Mouse (Mus musculus): ENCODE data around the gene Zfp511. TPM values are rescaled to one million over a fixed set of nuclear protein-coding genes. Genes with fewer than 3 reads are reported as not detected.

The Zfp511 gene
- total RNA-seq, 1 experiment, result 27.1 TPM

DNA sequence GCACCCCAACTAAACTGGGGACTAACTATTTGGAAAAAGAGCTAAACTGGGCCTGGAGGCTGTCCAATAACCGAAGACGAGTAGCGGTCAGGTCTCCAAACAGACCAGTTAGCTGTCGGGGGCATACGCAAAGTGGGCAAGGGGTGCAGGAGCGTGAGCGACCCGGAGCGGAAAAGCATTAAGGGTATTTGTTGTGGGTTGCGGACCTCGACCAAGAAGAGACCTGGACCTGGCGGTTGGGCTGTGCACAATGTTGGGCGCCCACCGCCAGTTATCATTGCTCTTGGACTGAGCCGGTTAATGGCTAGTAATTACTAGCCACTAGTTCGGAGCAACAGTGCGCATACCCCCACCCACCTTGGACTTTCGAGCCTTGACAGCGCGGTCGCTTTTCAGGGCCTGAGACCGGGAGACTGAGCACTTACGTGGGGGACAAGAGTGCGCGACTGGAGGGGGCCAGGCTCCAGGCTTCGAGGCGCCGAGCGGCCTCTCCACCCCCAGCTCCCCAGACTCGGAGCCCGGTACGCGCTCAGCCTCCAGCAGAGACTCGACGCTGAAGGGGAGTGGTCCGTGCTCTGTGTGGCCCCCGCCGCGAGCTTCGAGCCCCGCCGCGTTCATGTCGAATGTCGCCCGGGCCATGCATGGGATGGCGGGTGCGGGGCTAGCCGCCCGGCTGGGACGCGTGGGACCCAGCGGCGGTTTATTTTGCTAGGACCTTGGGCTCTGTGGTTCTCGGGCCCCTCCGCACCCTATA lies 12.3 kb downstream of the Zfp511 start, which contains the start of gene Msx3:
Msx3 (minus strand) TSS at position 729 of the 754 bp plus-strand sequence.
- Histone ChIP-seq H3K4me1 (ENCODE audit: control insufficient read depth in 2 of 2, insufficient read depth in 2 of 2, low read length in 2 of 2, poor library complexity in 1 of 2) (no peaks in the 10 kb centered on the region), H3K9me3 (ENCODE audit: control insufficient read depth, insufficient read depth, low read depth, low read length) (no peaks in the 10 kb centered on the region), H3K36me3 (ENCODE audit: control insufficient read depth, insufficient read depth, low read length, poor library complexity, severe bottlenecking) (no peaks in the 10 kb centered on the region), H3K9ac (ENCODE audit: insufficient read depth, low read depth, low read length, poor library complexity, severe bottlenecking) (0 out of 2 replicates have a peak within 1 kb of the TSS, but pooled peaks have one; percentile 5), H3K27ac (ENCODE audit: insufficient read depth, low read depth, low read length, poor library complexity, severe bottlenecking) (no peak within 1 kb of the TSS), H3K4me3 (ENCODE audit: insufficient read depth in 1 of 2, low read depth in 1 of 2, low read length in 2 of 2, poor library complexity in 1 of 2, severe bottlenecking in 1 of 2) (peak within 1 kb of the TSS; percentile 54 to 61)
- in situ Hi-C loops (cut with MboI; ENCODE audit: low sequenced_read_pairs in 2 of 2, unreplicated experiment in 2 of 2), result no loop called here
- no peak for DNase-seq (ENCODE audit: low read depth, low spot score)
- no peak for TF ChIP-seq ZC3H11A (IDR thresholded peaks at IDR 0.05; ENCODE audit: borderline replicate concordance, low read depth, low read length)
- TF ChIP-seq MAFK (IDR thresholded peaks at IDR 0.05; ENCODE audit: insufficient read depth, low read depth, low read length), result no peak
- TF ChIP-seq ZNF384 (IDR thresholded peaks at IDR 0.05; ENCODE audit: low read depth, low read length), result no peak
- no peak for TF ChIP-seq CHD2 (IDR thresholded peaks at IDR 0.05; ENCODE audit: low read depth, low read length)
- no peak for TF ChIP-seq HCFC1 (IDR thresholded peaks at IDR 0.05; ENCODE audit: borderline replicate concordance, insufficient read depth, low read length)

GRCm38 (mm10) chr7:140049115-140049689 lies 13.0 kb downstream of the Zfp511 start:
- no peak for DNase-seq (ENCODE audit: low read depth, low spot score)
- in situ Hi-C loops (cut with MboI; ENCODE audit: low sequenced_read_pairs in 2 of 2, unreplicated experiment in 2 of 2), result no loop called here
- H3K9me3 ChIP-seq (ENCODE audit: control insufficient read depth, insufficient read depth, low read depth, low read length), result no peaks in the 10 kb centered on the region
- no peaks in the 10 kb centered on the region for H3K4me1 ChIP-seq (ENCODE audit: control insufficient read depth in 2 of 2, insufficient read depth in 2 of 2, low read length in 2 of 2, poor library complexity in 1 of 2)
- no peak overlapping the region for H3K9ac ChIP-seq (ENCODE audit: insufficient read depth, low read depth, low read length, poor library complexity, severe bottlenecking)
- TF ChIP-seq CHD2 (IDR thresholded peaks at IDR 0.05; ENCODE audit: low read depth, low read length) (no peak), HCFC1 (IDR thresholded peaks at IDR 0.05; ENCODE audit: borderline replicate concordance, insufficient read depth, low read length) (no peak), MAFK (IDR thresholded peaks at IDR 0.05; ENCODE audit: insufficient read depth, low read depth, low read length) (no peak), ZNF384 (IDR thresholded peaks at IDR 0.05; ENCODE audit: low read depth, low read length) (no peak), ZC3H11A (IDR thresholded peaks at IDR 0.05; ENCODE audit: borderline replicate concordance, low read depth, low read length) (no peak)
- no peak overlapping the region for H3K27ac ChIP-seq (ENCODE audit: insufficient read depth, low read depth, low read length, poor library complexity, severe bottlenecking)
- no peaks in the 10 kb centered on the region for H3K36me3 ChIP-seq (ENCODE audit: control insufficient read depth, insufficient read depth, low read length, poor library complexity, severe bottlenecking)
- peak overlapping the region; percentile 54 to 61 for H3K4me3 ChIP-seq (ENCODE audit: insufficient read depth in 1 of 2, low read depth in 1 of 2, low read length in 2 of 2, poor library complexity in 1 of 2, severe bottlenecking in 1 of 2)

DNA sequence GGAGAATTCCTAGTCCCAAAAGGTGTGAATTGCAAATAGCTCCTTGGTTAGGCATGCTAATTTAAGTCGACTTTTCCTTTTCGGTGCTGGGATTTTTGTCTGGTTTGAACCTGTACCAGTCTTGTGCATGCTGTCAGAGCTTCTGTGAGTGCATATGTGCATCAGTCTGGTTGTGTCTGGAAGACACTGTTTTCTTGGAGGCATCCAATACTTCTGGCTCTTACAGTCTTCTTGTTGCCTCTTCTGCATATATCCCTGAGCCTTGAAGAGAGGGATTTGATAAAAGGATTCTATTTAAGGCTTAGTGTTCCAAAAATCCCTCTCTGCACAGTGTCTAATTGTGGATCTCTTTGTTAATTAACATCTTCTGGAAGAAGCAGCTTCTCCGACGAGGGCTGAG lies 17.9 kb downstream of the Zfp511 start:
- DNase-seq (ENCODE audit: low read depth, low spot score), result no peak
- in situ Hi-C loops (cut with MboI; ENCODE audit: low sequenced_read_pairs in 2 of 2, unreplicated experiment in 2 of 2), result no loop called here
- no peak overlapping the region for H3K27ac ChIP-seq (ENCODE audit: insufficient read depth, low read depth, low read length, poor library complexity, severe bottlenecking)
- no peak for TF ChIP-seq CHD2 (IDR thresholded peaks at IDR 0.05; ENCODE audit: low read depth, low read length)
- no peak for TF ChIP-seq ZNF384 (IDR thresholded peaks at IDR 0.05; ENCODE audit: low read depth, low read length)
- TF ChIP-seq HCFC1 (IDR thresholded peaks at IDR 0.05; ENCODE audit: borderline replicate concordance, insufficient read depth, low read length), result no peak
- no peak overlapping the region for H3K4me3 ChIP-seq (ENCODE audit: insufficient read depth in 1 of 2, low read depth in 1 of 2, low read length in 2 of 2, poor library complexity in 1 of 2, severe bottlenecking in 1 of 2)
- no peak overlapping the region for H3K9ac ChIP-seq (ENCODE audit: insufficient read depth, low read depth, low read length, poor library complexity, severe bottlenecking)
- H3K36me3 ChIP-seq (ENCODE audit: control insufficient read depth, insufficient read depth, low read length, poor library complexity, severe bottlenecking), result no peaks in the 10 kb centered on the region
- H3K4me1 ChIP-seq (ENCODE audit: control insufficient read depth in 2 of 2, insufficient read depth in 2 of 2, low read length in 2 of 2, poor library complexity in 1 of 2), result no peaks in the 10 kb centered on the region
- H3K9me3 ChIP-seq (ENCODE audit: control insufficient read depth, insufficient read depth, low read depth, low read length), result no peaks in the 10 kb centered on the region

DNA sequence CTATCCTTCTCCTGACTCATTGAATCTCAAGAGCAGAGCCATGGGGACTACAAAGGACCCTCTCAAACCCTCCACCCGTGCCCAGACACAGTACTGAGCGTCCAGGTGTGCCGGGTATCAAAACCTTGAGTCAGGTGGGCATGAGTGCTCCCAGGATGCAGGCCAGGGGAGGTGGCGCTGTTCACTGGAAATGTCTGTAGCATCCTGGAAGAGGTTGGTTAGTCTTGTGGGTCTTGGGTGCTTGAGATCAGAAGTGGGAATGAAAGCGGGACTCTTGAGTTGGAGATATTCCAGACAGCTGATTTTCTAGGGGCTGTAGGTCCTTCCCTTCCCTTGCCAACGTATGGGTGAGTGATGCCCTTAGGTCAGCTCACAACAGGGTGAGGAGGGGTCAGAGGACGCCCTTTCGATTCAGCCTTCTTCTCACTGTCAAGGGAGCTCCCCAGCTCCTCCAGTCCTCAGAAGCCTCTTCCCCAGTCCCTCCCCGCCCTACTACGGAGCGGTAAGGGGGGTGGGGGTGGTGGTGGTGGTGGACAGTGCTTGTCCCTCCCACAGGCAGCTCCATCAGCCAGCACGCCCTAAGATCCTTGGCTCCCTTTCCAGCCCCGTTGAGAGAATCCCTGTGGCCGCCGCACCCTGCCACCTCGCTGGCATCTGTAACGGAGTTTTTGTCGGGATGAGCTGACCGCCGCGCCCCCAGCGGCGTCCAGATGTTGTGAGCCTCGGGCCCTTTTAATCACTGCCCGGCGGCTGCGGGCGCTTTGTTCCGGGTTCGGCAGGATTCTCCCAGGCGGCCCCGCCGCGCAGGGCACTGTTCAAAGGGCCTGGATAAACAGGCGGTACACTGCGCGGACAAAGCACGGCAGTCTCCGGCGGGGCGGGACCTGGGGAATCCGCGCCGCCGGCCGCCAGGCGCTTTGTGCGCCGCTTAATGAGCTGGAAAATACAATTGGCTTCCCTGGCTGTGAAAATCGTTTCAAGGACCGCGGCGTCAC lies 21.5 kb downstream of the Zfp511 start:
- Histone ChIP-seq H3K27ac (ENCODE audit: insufficient read depth, low read depth, low read length, poor library complexity, severe bottlenecking) (no peak overlapping the region), H3K36me3 (ENCODE audit: control insufficient read depth, insufficient read depth, low read length, poor library complexity, severe bottlenecking) (no peaks in the 10 kb centered on the region), H3K4me3 (ENCODE audit: insufficient read depth in 1 of 2, low read depth in 1 of 2, low read length in 2 of 2, poor library complexity in 1 of 2, severe bottlenecking in 1 of 2) (peak overlapping the region; percentile 43 to 45), H3K9me3 (ENCODE audit: control insufficient read depth, insufficient read depth, low read depth, low read length) (no peaks in the 10 kb centered on the region), H3K4me1 (ENCODE audit: control insufficient read depth in 2 of 2, insufficient read depth in 2 of 2, low read length in 2 of 2, poor library complexity in 1 of 2) (peaks cover 0 to 9% of the 10 kb centered on the region in 2 experiments; a peak in 2 of 4 replicates), H3K9ac (ENCODE audit: insufficient read depth, low read depth, low read length, poor library complexity, severe bottlenecking) (peak overlapping the region; percentile 9; the same call in 1 of the 2 replicates)
- DNase-seq (ENCODE audit: low read depth, low spot score), result no peak
- in situ Hi-C loops (cut with MboI; ENCODE audit: low sequenced_read_pairs in 2 of 2, unreplicated experiment in 2 of 2), result no loop called here
- TF ChIP-seq ZNF384 (IDR thresholded peaks at IDR 0.05; ENCODE audit: low read depth, low read length), result no peak
- TF ChIP-seq ZC3H11A (IDR thresholded peaks at IDR 0.05; ENCODE audit: borderline replicate concordance, low read depth, low read length), result no peak
- no peak for TF ChIP-seq CHD2 (IDR thresholded peaks at IDR 0.05; ENCODE audit: low read depth, low read length)
- no peak for TF ChIP-seq MAFK (IDR thresholded peaks at IDR 0.05; ENCODE audit: insufficient read depth, low read depth, low read length)
- TF ChIP-seq HCFC1 (IDR thresholded peaks at IDR 0.05; ENCODE audit: borderline replicate concordance, insufficient read depth, low read length), result no peak

Measured in ES-E14 (cell line).